Mouse (Mus musculus): ENCODE results near the gene Sestd1.

DNA sequence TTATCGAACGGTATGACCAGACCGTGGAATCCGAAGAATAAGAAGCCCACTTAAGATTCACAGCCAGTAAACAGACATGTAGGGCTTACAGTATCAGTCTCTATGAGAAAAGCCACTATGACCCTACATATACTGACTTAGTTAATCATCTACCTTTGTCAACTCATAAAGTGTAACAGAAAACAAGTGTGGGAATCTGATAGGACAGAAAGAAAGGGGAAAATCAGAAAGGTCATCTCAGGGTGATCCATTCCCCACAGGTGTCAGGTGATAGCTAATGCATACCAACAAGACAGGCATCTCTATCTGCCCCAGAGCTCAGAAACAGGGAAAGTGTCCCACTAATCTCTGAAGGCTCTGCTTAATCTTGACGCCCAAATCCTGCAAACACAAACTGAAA, 4.5 kb downstream of the Sestd1 start:
- TF ChIP-seq POLR2A (IDR thresholded peaks at IDR 0.05; ENCODE audit: low read depth, low read length): no peak
- no peak for TF ChIP-seq CTCF (IDR thresholded peaks at IDR 0.05; ENCODE audit: extremely low read depth, insufficient read length, insufficient replicate concordance, low read depth, low read length)
